Mouse (Mus musculus) limb, embryonic 11.5 days (tissue): ENCODE measurements around the gene Gtf2ird1. TPM values are rescaled to one million over a fixed set of nuclear protein-coding genes. Genes with fewer than 3 reads are reported as not detected.
"Not testable (repeated sequence)": the region's sequence is repeated elsewhere in the genome, so short reads cannot be mapped to it uniquely, and the experiment has no call there.

Experiments
- ATAC-seq: fragments of 200-750 bp; cut with Nextera tagmentation; 2 replicates; pipeline ENCODE4 v1.8.0; 2017; ENCODE audit warnings: low read depth; ENCODE audit not compliant: insufficient number of reproducible peaks, low FRiP score, low TSS enrichment
- DNase-seq: peaks from one replicate; pipeline ENCODE4 v3.0.0-alpha.2; 2015; ENCODE audit warnings: low spot score
- H3K27ac ChIP-seq: fragments of 300-500 bp; sonication (generic); replicated peaks from 2 replicates; pipeline ENCODE4 v1.5.1; 2014; ENCODE audit warnings: low read depth, mild to moderate bottlenecking, low read length
- H3K27me3 ChIP-seq: fragments of 300-500 bp; sonication (generic); 2 replicates; pipeline ENCODE4 v1.6.1; 2014; ENCODE audit warnings: mild to moderate bottlenecking, low read length, mixed read lengths; ENCODE audit not compliant: control insufficient read depth, insufficient read depth
- H3K36me3 ChIP-seq: fragments of 300-500 bp; sonication (generic); 2 replicates; pipeline ENCODE4 v1.6.1; 2014; ENCODE audit warnings: mild to moderate bottlenecking, low read length, moderate library complexity, mixed read lengths; ENCODE audit not compliant: control insufficient read depth, insufficient read depth
- H3K4me1 ChIP-seq: fragments of 300-500 bp; sonication (generic); 2 replicates; pipeline ENCODE4 v1.6.1; 2014; ENCODE audit warnings: low read length, mixed read lengths; ENCODE audit not compliant: control insufficient read depth, insufficient read depth
- H3K4me2 ChIP-seq: fragments of 300-500 bp; sonication (generic); 2 replicates; pipeline ENCODE4 v1.6.1; 2014; ENCODE audit warnings: low read depth, mild to moderate bottlenecking, moderate library complexity; ENCODE audit not compliant: severe bottlenecking
- H3K4me3 ChIP-seq: fragments of 300-500 bp; sonication (generic); 2 replicates; pipeline ENCODE4 v1.5.1; 2014; ENCODE audit warnings: low read depth, low read length
- H3K9ac ChIP-seq: fragments of 300-500 bp; sonication (generic); 2 replicates; pipeline ENCODE4 v1.6.1; 2014; ENCODE audit warnings: mild to moderate bottlenecking, low read length
- H3K9me3 ChIP-seq: fragments of 300-500 bp; sonication (generic); 2 replicates; pipeline ENCODE4 v1.6.1; 2016; ENCODE audit warnings: low read length; ENCODE audit not compliant: control insufficient read depth
- WGBS: fragments of 180-500 bp; shearing (Covaris S2); extraction: QIAGEN DNeasy Blood & Tissue Kit; methylation state at CpG from one replicate; pipeline ENCODE4 v1.1.7; 2014; 5-methylcytosine and 5-hydroxymethylcytosine counted together
- polyA plus RNA-seq: library from polyadenylated mRNA; unstranded; fragments of >200 nt; fragmentation: Nextera tagmentation; extraction: Ambion mirVana; gene quantifications from 2 replicates; pipeline ENCODE4 v1.2.1, GENCODE M21; 2014

The Gtf2ird1 gene
- polyA plus RNA-seq, 1 experiment from 2014 or later, result 126 TPM

GRCm38 (mm10) chr5:134485183-134485730 lies 28.7 kb upstream of the Gtf2ird1 start:
- H3K9ac ChIP-seq, result no peak overlapping the region
- H3K4me2 ChIP-seq, result no peak overlapping the region
- 82% methylated on average over 7 of the region's 7 CpGs for WGBS
- H3K27ac ChIP-seq, result no peak overlapping the region
- H3K9me3 ChIP-seq, result no peaks in the 10 kb centered on the region
- peaks cover 3% of the 10 kb centered on the region; the same call in 1 of the 2 replicates for H3K4me1 ChIP-seq
- no peak for ATAC-seq
- H3K27me3 ChIP-seq, result no peaks in the 10 kb centered on the region
- H3K4me3 ChIP-seq, result no peak overlapping the region
- peaks cover under 1% of the 10 kb centered on the region for H3K36me3 ChIP-seq
- no peak for DNase-seq

DNA sequence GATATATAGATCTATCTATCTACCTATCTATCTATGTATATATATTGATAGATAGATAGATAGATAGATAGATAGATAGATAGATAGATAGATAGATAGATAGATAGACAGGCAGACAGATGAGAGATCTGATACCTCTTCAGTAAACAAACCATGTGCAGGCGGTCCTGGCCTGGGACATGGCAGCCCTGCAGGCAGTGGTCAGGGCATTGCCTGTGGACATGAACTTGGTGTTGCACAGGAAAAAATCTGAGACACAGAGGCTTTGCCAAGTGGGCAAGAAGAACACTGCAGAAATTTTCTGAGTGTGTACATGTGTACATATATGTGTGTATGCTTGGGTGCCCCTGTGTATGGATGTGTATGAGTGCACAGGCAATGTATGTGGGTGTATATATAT lies 26.8 kb upstream of the Gtf2ird1 start:
- Histone ChIP-seq H3K9ac (no peak overlapping the region), H3K9me3 (no peaks in the 10 kb centered on the region), H3K4me2 (no peak overlapping the region), H3K36me3 (no peaks in the 10 kb centered on the region), H3K4me3 (no peak overlapping the region), H3K27ac (no peak overlapping the region), H3K27me3 (no peaks in the 10 kb centered on the region), H3K4me1 (no peaks in the 10 kb centered on the region)
- DNase-seq (no peak), ATAC-seq (no peak)
- 91% methylated on average over 1 of the region's 1 CpGs for WGBS

GRCm38 (mm10) chr5:134482331-134482730 lies 25.8 kb upstream of the Gtf2ird1 start:
- 73% methylated on average over 11 of the region's 11 CpGs for WGBS
- DNase-seq, result no peak
- H3K27me3 ChIP-seq, result no peaks in the 10 kb centered on the region
- no peak overlapping the region for H3K4me3 ChIP-seq
- H3K36me3 ChIP-seq, result no peaks in the 10 kb centered on the region
- H3K9me3 ChIP-seq, result no peaks in the 10 kb centered on the region
- no peak overlapping the region for H3K9ac ChIP-seq
- no peak overlapping the region for H3K27ac ChIP-seq
- no peaks in the 10 kb centered on the region for H3K4me1 ChIP-seq
- H3K4me2 ChIP-seq, result no peak overlapping the region
- ATAC-seq, result no peak

GRCm38 (mm10) chr5:134478886-134479285 lies 22.4 kb upstream of the Gtf2ird1 start:
- H3K27me3 ChIP-seq, H3K4me3 ChIP-seq, H3K9me3 ChIP-seq, DNase-seq, H3K4me1 ChIP-seq, H3K36me3 ChIP-seq, ATAC-seq, H3K27ac ChIP-seq, H3K9ac ChIP-seq, H3K4me2 ChIP-seq: not testable (repeated sequence)

- not testable (repeated sequence) for H3K27ac ChIP-seq, H3K4me3 ChIP-seq, H3K27me3 ChIP-seq, H3K36me3 ChIP-seq, H3K9me3 ChIP-seq, ATAC-seq, H3K4me2 ChIP-seq, DNase-seq, H3K4me1 ChIP-seq, H3K9ac ChIP-seq
- 92% methylated on average over 7 of the region's 7 CpGs for WGBS
Measured at GRCm38 (mm10) chr5:134475686-134476085, 19.2 kb upstream of the Gtf2ird1 start.

DNA sequence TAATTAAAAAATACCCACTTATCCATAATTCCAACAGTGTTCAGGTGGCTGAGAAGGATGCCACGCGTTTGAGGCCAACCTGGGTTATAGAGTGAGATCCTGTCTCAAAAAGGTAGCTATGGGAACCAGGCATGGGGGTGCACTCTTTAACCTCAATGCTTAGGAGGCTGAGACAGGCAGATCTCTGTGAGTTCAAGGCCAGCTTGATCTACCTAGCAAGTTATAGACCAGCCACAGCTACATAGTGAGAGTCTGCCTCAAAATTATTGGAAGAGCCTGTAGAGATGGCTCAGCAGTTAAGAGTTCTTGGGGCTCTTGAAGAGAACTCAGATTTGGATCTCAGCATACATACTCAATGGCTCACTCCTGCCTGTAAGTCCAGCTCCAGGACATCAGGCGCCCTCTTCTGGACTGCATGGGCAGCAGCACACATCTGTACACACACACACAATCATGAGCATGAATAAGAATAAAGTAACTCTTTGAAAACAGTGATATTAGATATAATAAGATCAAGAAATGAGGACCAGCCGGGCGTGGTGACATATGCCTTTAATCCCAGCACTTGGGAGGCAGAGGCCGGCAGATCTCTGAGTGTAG lies 18.6 kb upstream of the Gtf2ird1 start:
- H3K4me1 ChIP-seq, result no peaks in the 10 kb centered on the region
- H3K4me2 ChIP-seq, result no peak overlapping the region
- no peak overlapping the region for H3K4me3 ChIP-seq
- DNase-seq (no peak), ATAC-seq (no peak)
- no peaks in the 10 kb centered on the region for H3K27me3 ChIP-seq
- H3K9me3 ChIP-seq, result 0 out of 2 replicates have a peak, but pooled peaks cover 4% of the 10 kb centered on the region
- H3K27ac ChIP-seq, result no peak overlapping the region
- H3K9ac ChIP-seq, result no peak overlapping the region
- no peaks in the 10 kb centered on the region for H3K36me3 ChIP-seq
- 94% methylated on average over 6 of the region's 6 CpGs for WGBS

- Histone ChIP-seq H3K27ac (no peak overlapping the region), H3K4me1 (no peaks in the 10 kb centered on the region), H3K4me2 (no peak overlapping the region), H3K27me3 (no peaks in the 10 kb centered on the region), H3K36me3 (no peaks in the 10 kb centered on the region), H3K9ac (no peak overlapping the region), H3K9me3 (0 out of 2 replicates have a peak, but pooled peaks cover 4% of the 10 kb centered on the region), H3K4me3 (no peak overlapping the region)
- no peak for DNase-seq
- no peak for ATAC-seq
- WGBS, result 86% methylated on average over 2 of the region's 2 CpGs
Measured at GRCm38 (mm10) chr5:134473902-134474301, 17.4 kb upstream of the Gtf2ird1 start.

GRCm38 (mm10) chr5:134470538-134471169 lies 14.1 kb upstream of the Gtf2ird1 start:
- DNase-seq (no peak), ATAC-seq (no peak)
- WGBS, result 87% methylated on average over 8 of the region's 8 CpGs
- H3K27ac ChIP-seq, result no peak overlapping the region
- peaks cover 6% of the 10 kb centered on the region for H3K4me1 ChIP-seq
- 0 out of 2 replicates have a peak, but pooled peaks cover 4% of the 10 kb centered on the region for H3K9me3 ChIP-seq
- H3K27me3 ChIP-seq, result no peaks in the 10 kb centered on the region
- no peak overlapping the region for H3K9ac ChIP-seq
- H3K4me3 ChIP-seq, result no peak overlapping the region
- H3K36me3 ChIP-seq, result no peaks in the 10 kb centered on the region
- no peak overlapping the region for H3K4me2 ChIP-seq
